Mouse (Mus musculus): ENCODE measurements around the gene Cdc37. TPM values are rescaled to one million over a fixed set of nuclear protein-coding genes. Genes with fewer than 3 reads are reported as not detected.

Gene Cdc37
- polyA plus RNA-seq, 1 experiment from 2014 or later: 424 TPM

DNA sequence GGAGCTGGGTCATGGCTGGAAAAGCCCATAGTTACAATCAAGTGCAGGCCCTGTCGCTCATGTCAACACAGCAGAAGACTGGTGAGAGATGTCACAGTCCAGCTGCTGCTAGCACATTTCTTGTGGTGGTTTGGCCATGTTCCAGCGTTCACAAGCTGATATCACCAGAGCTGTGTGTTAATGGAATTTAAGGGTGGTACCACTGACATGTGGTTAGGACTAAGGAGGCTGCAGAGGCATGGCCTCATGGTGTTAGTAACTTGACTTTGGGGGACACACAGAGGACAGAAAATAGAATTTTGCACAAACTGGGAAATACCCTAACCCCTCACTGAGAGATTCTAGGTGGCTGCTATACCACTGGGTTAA lies 23.5 kb downstream of the Cdc37 start:
- DNase-seq (ENCODE audit: low spot score) (no peak), ATAC-seq (ENCODE audit: insufficient number of reproducible peaks, low FRiP score, low TSS enrichment, low read depth) (no peak)
- no peak overlapping the region for H3K9ac ChIP-seq (ENCODE audit: low read length)
- H3K4me2 ChIP-seq (ENCODE audit: low read depth, severe bottlenecking): no peak overlapping the region
- no peaks in the 10 kb centered on the region for H3K27me3 ChIP-seq (ENCODE audit: control insufficient read depth, insufficient read depth, low read length)
- H3K4me1 ChIP-seq (ENCODE audit: control insufficient read depth, insufficient read depth, low read length): peaks cover 3% of the 10 kb centered on the region; the same call in 1 of the 2 replicates
- H3K27ac ChIP-seq (replicated peaks; ENCODE audit: low read depth, low read length): no peak overlapping the region
- H3K4me3 ChIP-seq (ENCODE audit: low read depth, low read length): no peak overlapping the region
- no peaks in the 10 kb centered on the region for H3K9me3 ChIP-seq (ENCODE audit: control insufficient read depth, low read length)
- H3K36me3 ChIP-seq (ENCODE audit: control insufficient read depth, insufficient read depth, low read length): peaks cover 9% of the 10 kb centered on the region; the same call in 1 of the 2 replicates
- whole genome bisulfite sequencing: 85% methylated on average over 2 of the region's 2 CpGs

DNA sequence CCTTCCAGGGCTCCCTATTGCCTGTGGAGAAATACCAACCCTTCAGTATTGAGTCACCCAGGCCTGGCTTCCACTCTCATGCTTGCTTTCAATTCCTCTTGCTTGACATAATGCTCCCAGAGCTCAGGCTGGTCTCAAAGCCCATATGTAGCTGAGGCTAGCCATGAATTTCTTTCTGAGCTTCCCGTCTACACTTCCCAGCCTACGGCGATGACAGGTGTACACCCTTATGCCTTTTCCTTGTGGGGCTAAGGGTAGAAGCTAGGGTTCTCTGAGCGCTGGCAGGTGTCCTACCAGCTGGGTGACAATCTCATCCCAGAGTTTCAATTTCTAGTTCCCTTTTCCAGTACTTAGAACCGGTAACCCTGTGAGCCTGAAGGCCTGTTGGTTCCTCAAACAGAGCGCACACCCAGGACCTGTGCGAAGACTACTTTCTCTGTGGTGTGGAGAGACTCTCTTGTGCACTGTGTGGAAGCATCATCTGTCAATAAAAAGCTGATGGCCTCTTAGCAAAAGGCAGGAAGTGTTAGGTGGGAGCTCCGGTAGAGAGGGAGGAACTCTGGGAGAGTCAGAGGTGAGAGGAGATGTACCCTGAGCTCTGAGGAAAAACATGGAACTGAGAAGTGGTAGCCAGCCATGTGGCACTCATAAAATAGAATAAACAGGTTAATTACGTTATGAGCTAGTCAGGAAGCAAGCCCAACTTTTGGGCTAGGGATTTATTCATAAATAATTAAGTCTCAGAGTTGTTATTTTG lies 24.1 kb downstream of the Cdc37 start:
- no peaks in the 10 kb centered on the region for H3K27me3 ChIP-seq (ENCODE audit: control insufficient read depth, insufficient read depth, low read length)
- no peak overlapping the region for H3K4me3 ChIP-seq (ENCODE audit: low read depth, low read length)
- 87% methylated on average over 9 of the region's 9 CpGs for WGBS
- H3K4me1 ChIP-seq (ENCODE audit: control insufficient read depth, insufficient read depth, low read length): peaks cover 3% of the 10 kb centered on the region; the same call in 1 of the 2 replicates
- no peaks in the 10 kb centered on the region for H3K9me3 ChIP-seq (ENCODE audit: control insufficient read depth, low read length)
- H3K27ac ChIP-seq (replicated peaks; ENCODE audit: low read depth, low read length): no peak overlapping the region
- no peak overlapping the region for H3K9ac ChIP-seq (ENCODE audit: low read length)
- H3K4me2 ChIP-seq (ENCODE audit: low read depth, severe bottlenecking): no peak overlapping the region
- H3K36me3 ChIP-seq (ENCODE audit: control insufficient read depth, insufficient read depth, low read length): peaks cover 10% of the 10 kb centered on the region; the same call in 1 of the 2 replicates
- DNase-seq (ENCODE audit: low spot score) (no peak), ATAC-seq (ENCODE audit: insufficient number of reproducible peaks, low FRiP score, low TSS enrichment, low read depth) (no peak)

DNA sequence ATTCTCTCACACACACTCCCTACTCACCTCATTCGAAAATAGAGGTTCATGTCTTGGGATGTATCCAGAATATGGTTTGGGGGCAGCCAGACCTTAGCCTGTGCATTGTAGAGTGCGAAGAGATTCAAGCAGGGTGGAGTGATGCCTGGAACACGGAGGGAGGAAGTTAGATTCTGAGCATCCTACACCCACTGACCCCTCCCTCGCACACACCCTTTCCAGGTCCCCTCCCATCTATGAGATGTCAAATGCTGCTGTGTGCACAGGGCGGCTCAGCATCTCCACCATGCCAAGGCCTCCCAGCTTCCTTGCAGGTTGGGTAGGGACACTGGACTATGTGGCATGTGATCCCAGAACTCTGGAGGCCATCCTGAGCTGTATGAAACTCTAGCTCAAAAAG lies 24.9 kb downstream of the Cdc37 start:
- no peak for DNase-seq (ENCODE audit: low spot score)
- no peak overlapping the region for H3K4me2 ChIP-seq (ENCODE audit: low read depth, severe bottlenecking)
- no peak overlapping the region for H3K9ac ChIP-seq (ENCODE audit: low read length)
- 78% methylated on average over 5 of the region's 5 CpGs for WGBS
- peaks cover 10% of the 10 kb centered on the region; the same call in 1 of the 2 replicates for H3K36me3 ChIP-seq (ENCODE audit: control insufficient read depth, insufficient read depth, low read length)
- no peaks in the 10 kb centered on the region for H3K27me3 ChIP-seq (ENCODE audit: control insufficient read depth, insufficient read depth, low read length)
- no peak overlapping the region for H3K4me3 ChIP-seq (ENCODE audit: low read depth, low read length)
- no peaks in the 10 kb centered on the region for H3K9me3 ChIP-seq (ENCODE audit: control insufficient read depth, low read length)
- H3K27ac ChIP-seq (replicated peaks; ENCODE audit: low read depth, low read length): no peak overlapping the region
- H3K4me1 ChIP-seq (ENCODE audit: control insufficient read depth, insufficient read depth, low read length): no peaks in the 10 kb centered on the region
- no peak for ATAC-seq (ENCODE audit: insufficient number of reproducible peaks, low FRiP score, low TSS enrichment, low read depth)

DNA sequence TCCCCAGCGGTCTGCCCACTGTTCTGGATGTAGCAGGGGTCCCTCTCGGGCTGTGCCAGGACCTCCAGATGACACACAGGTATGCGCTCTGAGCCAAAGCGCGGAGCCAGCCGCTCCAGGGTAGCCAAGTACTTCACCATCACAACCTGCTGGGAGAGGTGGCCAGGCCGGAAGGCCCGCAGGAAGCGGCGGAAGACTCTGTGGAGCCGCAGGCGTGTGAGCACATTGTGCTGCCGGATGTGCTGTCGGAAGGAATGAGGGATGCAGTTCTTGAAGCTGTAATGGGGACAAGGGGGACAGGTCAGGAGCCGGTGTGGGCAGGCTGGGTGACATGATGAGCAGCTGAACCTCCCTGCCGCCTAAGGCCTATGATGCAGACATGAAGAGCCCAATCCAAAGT lies 28.3 kb downstream of the Cdc37 start:
- Histone ChIP-seq H3K27ac (replicated peaks; ENCODE audit: low read depth, low read length) (no peak overlapping the region), H3K36me3 (ENCODE audit: control insufficient read depth, insufficient read depth, low read length) (peaks cover 10% of the 10 kb centered on the region; the same call in 1 of the 2 replicates), H3K4me2 (ENCODE audit: low read depth, severe bottlenecking) (no peak overlapping the region), H3K27me3 (ENCODE audit: control insufficient read depth, insufficient read depth, low read length) (no peaks in the 10 kb centered on the region), H3K9me3 (ENCODE audit: control insufficient read depth, low read length) (0 out of 2 replicates have a peak, but pooled peaks cover 3% of the 10 kb centered on the region), H3K9ac (ENCODE audit: low read length) (no peak overlapping the region), H3K4me1 (ENCODE audit: control insufficient read depth, insufficient read depth, low read length) (no peaks in the 10 kb centered on the region), H3K4me3 (ENCODE audit: low read depth, low read length) (no peak overlapping the region)
- ATAC-seq (ENCODE audit: insufficient number of reproducible peaks, low FRiP score, low TSS enrichment, low read depth) (no peak), DNase-seq (ENCODE audit: low spot score) (no peak)
- WGBS: 86% methylated on average over 16 of the region's 16 CpGs

DNA sequence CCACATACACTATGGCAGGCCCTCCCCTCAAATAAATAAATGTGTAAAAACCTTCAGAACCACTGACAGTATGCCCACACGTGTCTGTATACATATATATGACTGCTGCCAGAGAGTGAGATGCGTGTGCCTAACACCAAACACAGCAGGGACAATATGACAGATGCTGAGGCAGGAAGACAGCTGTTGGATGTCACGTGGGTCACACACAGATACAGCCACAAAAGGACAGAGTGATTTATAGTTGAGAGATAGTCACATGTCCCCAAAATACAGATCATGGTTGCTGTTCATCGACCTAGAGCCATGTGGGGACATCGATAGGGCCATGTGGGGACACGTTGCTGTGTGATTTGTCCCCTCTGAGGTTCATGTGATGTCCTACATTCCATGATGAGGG lies 32.7 kb downstream of the Cdc37 start:
- H3K9ac ChIP-seq (ENCODE audit: low read length): no peak overlapping the region
- H3K27ac ChIP-seq (replicated peaks; ENCODE audit: low read depth, low read length): no peak overlapping the region
- no peaks in the 10 kb centered on the region for H3K27me3 ChIP-seq (ENCODE audit: control insufficient read depth, insufficient read depth, low read length)
- H3K36me3 ChIP-seq (ENCODE audit: control insufficient read depth, insufficient read depth, low read length): 0 out of 2 replicates have a peak, but pooled peaks cover 4% of the 10 kb centered on the region
- WGBS: 84% methylated on average over 6 of the region's 6 CpGs
- ATAC-seq (ENCODE audit: insufficient number of reproducible peaks, low FRiP score, low TSS enrichment, low read depth) (no peak), DNase-seq (ENCODE audit: low spot score) (no peak)
- H3K4me3 ChIP-seq (ENCODE audit: low read depth, low read length): no peak overlapping the region
- no peak overlapping the region for H3K4me2 ChIP-seq (ENCODE audit: low read depth, severe bottlenecking)
- peaks cover 3% of the 10 kb centered on the region; the same call in 1 of the 2 replicates for H3K9me3 ChIP-seq (ENCODE audit: control insufficient read depth, low read length)
- H3K4me1 ChIP-seq (ENCODE audit: control insufficient read depth, insufficient read depth, low read length): no peaks in the 10 kb centered on the region

DNA sequence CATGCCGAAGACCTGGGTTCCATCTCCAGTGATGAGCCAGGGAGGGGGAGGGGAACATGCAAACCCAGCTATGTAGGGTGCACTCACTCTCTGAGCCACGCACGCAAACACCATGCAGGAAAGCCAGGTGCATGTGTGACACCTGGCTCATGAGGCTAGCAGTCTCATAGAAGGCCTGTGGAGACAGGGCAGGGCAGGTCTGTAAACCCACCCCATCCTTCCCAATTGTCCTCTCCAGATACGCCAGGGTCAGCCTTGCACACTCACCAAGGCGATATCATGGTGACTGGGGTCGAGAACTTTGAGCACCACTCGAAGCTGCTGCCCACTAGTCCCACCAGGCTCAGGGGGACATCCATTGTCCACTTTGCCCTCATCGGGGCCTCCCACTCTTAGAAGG lies 34.7 kb downstream of the Cdc37 start:
- no peaks in the 10 kb centered on the region for H3K36me3 ChIP-seq (ENCODE audit: control insufficient read depth, insufficient read depth, low read length)
- WGBS: 91% methylated on average over 8 of the region's 8 CpGs

DNA sequence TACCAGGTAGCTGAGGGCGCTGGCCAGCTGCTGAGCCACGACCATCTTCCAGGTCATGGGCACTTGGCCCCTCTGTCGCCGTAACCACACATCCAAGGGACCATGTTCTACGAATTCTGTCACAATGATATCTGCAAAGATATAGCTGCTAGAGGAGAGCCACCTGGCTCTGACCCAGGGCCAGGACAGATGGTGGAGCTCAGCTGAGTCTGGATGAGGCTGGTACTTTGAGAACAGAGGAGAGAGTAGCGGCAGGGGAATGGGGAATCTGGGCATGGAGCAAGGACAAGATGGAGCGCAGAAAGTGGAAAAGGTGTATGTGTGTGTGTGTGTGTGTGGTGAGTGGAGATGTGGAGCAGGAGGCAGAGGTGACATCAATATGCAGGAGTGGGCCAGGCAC lies 35.6 kb downstream of the Cdc37 start:
- Histone ChIP-seq H3K9me3 (ENCODE audit: control insufficient read depth, low read length) (peaks cover 3% of the 10 kb centered on the region; the same call in 1 of the 2 replicates), H3K4me2 (ENCODE audit: low read depth, severe bottlenecking) (no peak overlapping the region), H3K36me3 (ENCODE audit: control insufficient read depth, insufficient read depth, low read length) (no peaks in the 10 kb centered on the region), H3K27me3 (ENCODE audit: control insufficient read depth, insufficient read depth, low read length) (no peaks in the 10 kb centered on the region), H3K27ac (replicated peaks; ENCODE audit: low read depth, low read length) (no peak overlapping the region), H3K9ac (ENCODE audit: low read length) (no peak overlapping the region), H3K4me3 (ENCODE audit: low read depth, low read length) (no peak overlapping the region), H3K4me1 (ENCODE audit: control insufficient read depth, insufficient read depth, low read length) (no peaks in the 10 kb centered on the region)
- DNase-seq (ENCODE audit: low spot score) (no peak), ATAC-seq (ENCODE audit: insufficient number of reproducible peaks, low FRiP score, low TSS enrichment, low read depth) (no peak)
- WGBS: 92% methylated on average over 7 of the region's 7 CpGs

More for the DNA sequence above, 34.7 kb downstream of the Cdc37 start:
- DNase-seq (ENCODE audit: low spot score) (no peak), ATAC-seq (ENCODE audit: insufficient number of reproducible peaks, low FRiP score, low TSS enrichment, low read depth) (no peak)
- Histone ChIP-seq H3K27me3 (ENCODE audit: control insufficient read depth, insufficient read depth, low read length) (no peaks in the 10 kb centered on the region), H3K4me2 (ENCODE audit: low read depth, severe bottlenecking) (no peak overlapping the region), H3K9ac (ENCODE audit: low read length) (no peak overlapping the region), H3K9me3 (ENCODE audit: control insufficient read depth, low read length) (peaks cover 3% of the 10 kb centered on the region; the same call in 1 of the 2 replicates), H3K4me1 (ENCODE audit: control insufficient read depth, insufficient read depth, low read length) (no peaks in the 10 kb centered on the region), H3K4me3 (ENCODE audit: low read depth, low read length) (no peak overlapping the region), H3K27ac (replicated peaks; ENCODE audit: low read depth, low read length) (no peak overlapping the region)

DNA sequence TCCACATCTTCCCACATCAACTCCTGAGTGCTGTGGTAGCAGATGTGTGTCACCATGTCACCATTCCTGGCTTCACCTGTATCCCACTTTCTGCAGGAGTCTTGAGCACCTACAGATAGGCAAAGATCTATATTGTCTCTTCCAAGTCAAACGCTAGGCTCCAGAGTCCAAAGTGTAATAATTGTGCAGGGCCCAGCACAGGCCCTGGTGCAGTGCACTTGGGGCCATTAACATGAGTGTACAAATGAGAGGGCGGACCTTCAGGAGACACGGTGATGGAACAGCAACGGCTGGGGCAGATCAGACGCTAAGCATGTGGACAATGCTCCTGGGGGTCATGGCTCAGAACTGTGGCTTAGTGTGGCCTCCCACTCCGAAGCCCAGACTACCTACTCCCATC lies 36.0 kb downstream of the Cdc37 start:
- Histone ChIP-seq H3K4me3 (ENCODE audit: low read depth, low read length) (no peak overlapping the region), H3K4me2 (ENCODE audit: low read depth, severe bottlenecking) (no peak overlapping the region), H3K4me1 (ENCODE audit: control insufficient read depth, insufficient read depth, low read length) (no peaks in the 10 kb centered on the region), H3K27me3 (ENCODE audit: control insufficient read depth, insufficient read depth, low read length) (no peaks in the 10 kb centered on the region), H3K9me3 (ENCODE audit: control insufficient read depth, low read length) (peaks cover 3% of the 10 kb centered on the region; the same call in 1 of the 2 replicates), H3K9ac (ENCODE audit: low read length) (no peak overlapping the region), H3K27ac (replicated peaks; ENCODE audit: low read depth, low read length) (no peak overlapping the region), H3K36me3 (ENCODE audit: control insufficient read depth, insufficient read depth, low read length) (no peaks in the 10 kb centered on the region)
- DNase-seq (ENCODE audit: low spot score): no peak
- no peak for ATAC-seq (ENCODE audit: insufficient number of reproducible peaks, low FRiP score, low TSS enrichment, low read depth)
- WGBS: 90% methylated on average over 6 of the region's 6 CpGs
